Mouse (Mus musculus) erythroid progenitor cell, adult 5-6 weeks (primary cell): Measurements from ENCODE around the gene Dad1. TPM values are rescaled to one million over a fixed set of nuclear protein-coding genes. Genes with fewer than 3 reads are reported as not detected.

ENCODE experiments used
- ATAC-seq: replicated peaks from 2 replicates; pipeline ENCODE4 v1.8.0; 2016; ENCODE audit warnings: moderate number of reproducible peaks, mild to moderate bottlenecking, moderate TSS enrichment, inconsistent platforms; ENCODE audit not compliant: poor library complexity, low FRiP score, severe bottlenecking
- total RNA-seq, 2 experiments: library from RNA; stranded (forward) in 1 of 2; stranded (reverse) in 1 of 2; fragments of 150-400 nt in 1 of 2; fragments of 186-747, 209-891 nt in 1 of 2; gene quantifications; 2 replicates each; pipeline versions ENCODE4 v1.2.3 to v1.2.4; 2015 to 2017; ENCODE audit warnings: low replicate concordance in 2 of 2

Dad1 gene
- total RNA-seq, 2 experiments from 2014 or later = 61.6 to 103 TPM

- ATAC-seq = no peak
These were observed 64.6 kb downstream of the Dad1 start for GRCm38 (mm10) chr14:54189255-54189654.

DNA sequence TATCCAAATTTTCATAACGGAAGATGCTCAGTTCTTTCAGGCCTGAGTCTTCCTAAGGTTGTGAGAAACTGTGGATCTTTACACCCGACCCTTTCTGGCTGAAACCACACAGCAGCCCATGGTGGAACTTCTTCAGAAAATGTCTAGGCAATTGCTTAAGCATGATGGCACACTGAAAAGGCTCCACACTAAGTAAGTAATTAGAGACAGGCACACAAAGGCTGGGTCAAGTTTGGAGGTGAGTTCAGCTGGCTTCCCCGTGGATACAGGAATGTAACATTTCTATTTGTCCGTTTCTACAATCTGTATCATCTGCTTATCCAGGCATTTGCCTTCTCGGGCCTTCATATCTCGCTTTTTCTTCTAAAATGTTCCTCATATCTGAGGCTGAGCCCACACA lies 66.7 kb downstream of the Dad1 start:
- no peak for ATAC-seq

Other genes with a start within 250 kb of the Dad1 start
- 33.1 and 36.4 TPM in 2 replicates for gene Abhd4, start 84 bp upstream of the Dad1 start, total RNA-seq (2015; ENCODE audit: low replicate concordance)
- 11.3 and 24.4 TPM in 2 replicates for gene Abhd4, start 84 bp upstream of the Dad1 start, total RNA-seq (2017; ENCODE audit: low replicate concordance)
- not detected in 2 replicates for gene Olfr49, start 30.8 kb upstream of the Dad1 start, total RNA-seq (2015; ENCODE audit: low replicate concordance)
- not detected in 2 replicates for gene Olfr49, start 30.8 kb upstream of the Dad1 start, total RNA-seq (2017; ENCODE audit: low replicate concordance)
- 13.3 and 21.0 TPM in 2 replicates for gene Oxa1l, start 106.7 kb upstream of the Dad1 start, total RNA-seq (2015; ENCODE audit: low replicate concordance)
- 14.0 and 19.3 TPM in 2 replicates for gene Oxa1l, start 106.7 kb upstream of the Dad1 start, total RNA-seq (2017; ENCODE audit: low replicate concordance)
- 1.7 and 2.5 TPM in 2 replicates for gene Slc7a7, start 163.7 kb upstream of the Dad1 start, total RNA-seq (2015; ENCODE audit: low replicate concordance)
- gene Slc7a7, start 163.7 kb upstream of the Dad1 start, total RNA-seq (2017; ENCODE audit: low replicate concordance) = 1.4 and 1.9 TPM in 2 replicates
- 74.6 and 93.1 TPM in 2 replicates for gene Mrpl52, start 172.8 kb upstream of the Dad1 start, total RNA-seq (2015; ENCODE audit: low replicate concordance)
- gene Mrpl52, start 172.8 kb upstream of the Dad1 start, total RNA-seq (2017; ENCODE audit: low replicate concordance) = 1.1 and 26.1 TPM in 2 replicates
- 1.8 TPM in 1 of 2 replicates, not detected in the other for gene Mmp14, start 177.5 kb upstream of the Dad1 start, total RNA-seq (2015; ENCODE audit: low replicate concordance)
- gene Mmp14, start 177.5 kb upstream of the Dad1 start, total RNA-seq (2017; ENCODE audit: low replicate concordance) = 1.4 and 1.7 TPM in 2 replicates
- 21.0 and 22.0 TPM in 2 replicates for gene Lrp10, start 210.0 kb upstream of the Dad1 start, total RNA-seq (2015; ENCODE audit: low replicate concordance)
- 23.0 and 38.6 TPM in 2 replicates for gene Lrp10, start 210.0 kb upstream of the Dad1 start, total RNA-seq (2017; ENCODE audit: low replicate concordance)
- gene Rem2, start 222.0 kb upstream of the Dad1 start, total RNA-seq (2015; ENCODE audit: low replicate concordance) = not detected in 2 replicates
- not detected in 2 replicates for gene Rem2, start 222.0 kb upstream of the Dad1 start, total RNA-seq (2017; ENCODE audit: low replicate concordance)